Mouse (Mus musculus) bone marrow, adult 2 months (tissue): Measurements from ENCODE around the gene Insrr.

Experiments used
- CTCF ChIP-seq: fragments of 200-500 bp; IDR thresholded peaks from 2 replicates; pipeline ENCODE4 v1.5.1; 2011; ENCODE audit warnings: low read length, control low read depth; ENCODE audit not compliant: control insufficient read depth, insufficient read depth
- POLR2A ChIP-seq: fragments of 200-500 bp; IDR thresholded peaks from 2 replicates; pipeline ENCODE4 v1.6.1; 2011; ENCODE audit warnings: low read depth, mild to moderate bottlenecking, control low read depth, low read length, borderline replicate concordance; ENCODE audit not compliant: control insufficient read depth

DNA sequence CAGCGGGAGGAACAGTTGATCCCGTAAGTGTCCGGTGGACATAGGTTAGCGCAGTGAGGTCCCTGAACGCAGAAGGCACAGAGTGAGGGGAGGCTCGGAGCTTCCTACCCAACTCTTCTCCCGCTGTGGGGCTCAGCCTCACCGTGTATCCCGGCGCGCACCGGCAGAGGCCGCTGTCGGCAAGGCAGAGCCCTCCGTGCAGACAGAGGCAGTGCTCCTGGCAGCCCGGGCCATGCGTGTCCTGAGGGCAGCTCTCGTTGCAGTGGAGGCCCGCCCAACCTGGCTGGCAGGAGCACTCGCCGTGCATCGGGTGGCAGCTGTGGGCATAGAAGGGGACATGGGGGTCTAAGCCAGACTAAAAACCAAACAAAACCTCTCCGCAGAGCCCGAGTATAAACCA lies 40.8 kb upstream of the Insrr start:
- peak; percentile 87 for TF ChIP-seq CTCF
- TF ChIP-seq POLR2A = no peak
